Mouse (Mus musculus): ENCODE measurements at regions not wholly inside any gene's neighbourhood (a gene's known extent, or its start where the extent isn't known, plus 50 kb on each side); places are given as distances from the start of the nearest gene placed in this dataset.
"Not testable (repeated sequence)": the region's sequence is repeated elsewhere in the genome, so short reads cannot be mapped to it uniquely, and the experiment has no call there.

DNA sequence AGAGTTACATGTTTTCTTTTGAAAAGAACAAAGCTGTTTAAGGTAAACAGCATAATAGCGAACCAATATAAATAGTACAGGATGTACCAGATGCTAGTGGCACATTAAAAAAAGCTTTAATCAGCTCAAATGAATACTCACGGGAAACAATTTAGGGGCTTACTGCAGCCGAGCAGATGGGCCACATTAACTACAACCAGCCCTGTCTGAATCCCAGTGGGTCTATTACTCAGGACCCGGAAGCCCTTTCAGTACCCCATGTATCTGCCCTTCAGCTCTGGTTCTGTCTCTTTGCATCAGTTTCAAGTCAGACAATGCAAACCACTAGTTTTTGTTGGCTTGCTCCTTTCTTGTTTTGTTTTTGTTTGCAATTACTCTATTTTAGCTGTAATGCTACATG is 210.9 kb upstream of the Crbn start:
- DNase-seq (ENCODE audit: low read depth, low spot score) = no peak

DNA sequence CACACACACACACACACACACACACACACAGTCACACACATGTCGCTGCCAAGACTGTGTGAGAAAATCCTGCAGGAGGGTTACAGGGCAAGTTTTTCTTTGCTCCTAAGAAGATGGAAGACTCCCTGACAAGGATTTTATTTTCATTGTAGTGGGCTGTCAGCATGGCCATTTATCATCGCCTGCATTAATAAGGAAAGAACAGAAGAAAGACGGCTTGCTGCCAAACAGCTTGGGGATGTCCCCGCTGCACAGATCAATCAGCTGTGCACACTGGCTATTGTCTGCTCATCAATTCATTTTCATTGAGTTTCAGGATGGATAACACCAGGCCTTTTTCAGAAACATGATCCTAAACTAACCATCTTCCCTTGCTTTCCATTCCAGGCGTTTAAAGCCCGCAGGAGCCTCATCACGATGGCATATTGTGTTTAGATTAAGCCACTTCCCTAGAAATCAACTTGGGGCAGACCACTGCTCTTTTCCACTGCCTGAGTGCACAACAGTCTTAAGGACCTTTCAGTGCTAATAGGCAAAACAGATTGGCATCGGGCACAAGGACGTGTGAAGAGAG is 213.1 kb upstream of the Crbn start:
- DNase-seq (ENCODE audit: low read depth, low spot score) = no peak

GRCm38 (mm10) chr6:107019126-107019525 is 219.2 kb upstream of the Crbn start:
- DNase-seq (ENCODE audit: low read depth, low spot score) = no peak

- no peak for DNase-seq (ENCODE audit: low read depth, low spot score)
Measured at GRCm38 (mm10) chr6:107045177-107045576, 245.3 kb upstream of the Crbn start.

DNA sequence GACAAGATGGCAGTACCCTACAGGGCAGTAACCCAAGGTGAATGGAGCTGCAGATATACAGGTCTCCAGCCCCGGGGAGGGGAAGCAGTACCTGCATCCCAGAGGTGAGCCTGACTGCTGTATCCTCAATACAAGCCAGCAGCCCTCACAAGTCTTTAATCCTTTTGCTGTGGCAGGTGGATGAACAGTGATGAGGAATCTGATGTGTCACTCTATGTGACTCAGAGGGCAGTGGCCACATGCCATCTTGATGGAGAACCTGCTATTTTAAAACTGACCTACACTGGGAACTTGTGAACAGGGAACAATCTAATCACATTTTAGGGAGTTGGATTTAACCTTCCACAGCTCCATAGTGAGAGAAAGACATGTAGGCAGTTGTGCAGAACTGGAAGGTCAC is 251.7 kb upstream of the Crbn start:
- DNase-seq (ENCODE audit: low read depth, low spot score) = no peak

- no peak for DNase-seq (ENCODE audit: low read depth, low spot score)
Measured at GRCm38 (mm10) chr6:107052180-107052579, 252.3 kb upstream of the Crbn start.

GRCm38 (mm10) chr6:107059001-107059765 is 259.3 kb upstream of the Crbn start:
- DNase-seq (ENCODE audit: low read depth, low spot score) = no peak

DNA sequence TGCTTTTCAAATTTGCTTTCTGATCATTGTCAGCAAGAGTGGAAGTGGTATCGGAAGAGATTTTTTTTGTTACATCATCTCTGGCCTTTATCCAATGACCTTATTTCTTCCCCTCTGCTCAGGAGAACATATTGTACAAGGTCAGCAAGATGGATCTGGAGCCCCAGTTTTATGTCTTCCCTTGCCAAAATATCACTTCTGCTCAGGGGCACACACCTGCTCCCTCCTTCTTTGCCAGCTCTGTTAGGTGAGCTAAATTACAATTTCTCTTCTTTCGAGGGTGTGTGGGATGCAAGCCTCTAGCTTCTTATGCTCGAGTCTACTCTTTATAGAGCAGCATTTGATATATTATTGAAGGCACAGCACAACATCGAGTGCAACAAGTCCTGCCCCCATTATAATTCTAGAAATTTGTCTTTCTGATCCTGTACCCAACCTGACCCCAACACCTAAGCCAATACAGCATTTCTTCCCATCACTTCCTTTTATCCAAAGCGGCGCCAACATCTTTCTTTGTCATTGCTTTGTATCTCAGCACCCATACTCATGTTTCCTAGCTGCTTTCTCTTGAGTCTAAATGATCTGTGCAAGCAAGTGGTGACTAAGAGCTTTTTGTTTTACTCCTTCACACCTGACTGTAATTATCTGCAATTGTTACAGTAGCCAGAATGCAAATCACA is 263.1 kb upstream of the Crbn start:
- no peak for DNase-seq (ENCODE audit: low read depth, low spot score)

DNA sequence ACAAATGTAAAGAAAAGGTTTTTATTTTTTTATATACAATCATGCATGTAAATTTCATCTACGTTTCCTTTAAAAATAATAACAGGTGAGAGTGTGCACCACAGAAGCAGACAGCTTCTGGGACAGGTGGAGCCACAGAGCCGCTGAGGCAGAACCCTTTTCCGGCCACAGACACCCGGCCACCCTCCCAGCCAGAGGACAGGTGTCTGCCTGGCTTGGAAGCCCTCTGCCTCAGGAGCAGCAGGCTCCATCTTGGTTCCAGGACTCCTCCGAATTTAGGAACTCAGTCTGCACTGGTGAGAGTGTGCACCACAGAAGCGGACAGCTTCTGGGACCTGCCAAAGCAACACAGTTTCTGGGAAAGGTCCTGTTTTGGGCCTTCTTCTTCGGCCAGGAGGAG is 270.6 kb upstream of the Crbn start:
- no peak for DNase-seq (ENCODE audit: low read depth, low spot score)

DNA sequence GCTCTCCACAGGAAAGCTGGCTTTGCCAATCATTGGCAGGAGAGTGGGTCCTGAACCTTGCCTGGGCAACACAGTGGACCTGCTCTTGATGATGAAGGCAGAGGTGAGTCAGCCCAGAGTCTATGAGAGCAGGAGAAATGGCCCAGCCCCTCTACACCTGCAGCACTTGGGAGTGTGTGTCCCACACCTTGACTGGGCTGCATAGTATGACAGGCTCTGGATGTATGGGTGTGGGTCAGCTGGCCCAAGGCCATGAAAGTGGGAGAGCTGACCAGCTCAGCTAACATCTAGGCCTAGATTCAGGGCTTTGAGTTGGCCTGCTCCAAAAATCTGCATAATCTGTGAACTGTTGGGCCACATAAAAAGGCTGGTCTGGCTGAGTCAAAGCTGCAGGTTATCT is 292.7 kb upstream of the Crbn start:
- DNase-seq (ENCODE audit: low read depth, low spot score) = no peak

GRCm38 (mm10) chr6:107128716-107129115 is 328.8 kb upstream of the Crbn start:
- no peak for DNase-seq (ENCODE audit: low read depth, low spot score)

DNA sequence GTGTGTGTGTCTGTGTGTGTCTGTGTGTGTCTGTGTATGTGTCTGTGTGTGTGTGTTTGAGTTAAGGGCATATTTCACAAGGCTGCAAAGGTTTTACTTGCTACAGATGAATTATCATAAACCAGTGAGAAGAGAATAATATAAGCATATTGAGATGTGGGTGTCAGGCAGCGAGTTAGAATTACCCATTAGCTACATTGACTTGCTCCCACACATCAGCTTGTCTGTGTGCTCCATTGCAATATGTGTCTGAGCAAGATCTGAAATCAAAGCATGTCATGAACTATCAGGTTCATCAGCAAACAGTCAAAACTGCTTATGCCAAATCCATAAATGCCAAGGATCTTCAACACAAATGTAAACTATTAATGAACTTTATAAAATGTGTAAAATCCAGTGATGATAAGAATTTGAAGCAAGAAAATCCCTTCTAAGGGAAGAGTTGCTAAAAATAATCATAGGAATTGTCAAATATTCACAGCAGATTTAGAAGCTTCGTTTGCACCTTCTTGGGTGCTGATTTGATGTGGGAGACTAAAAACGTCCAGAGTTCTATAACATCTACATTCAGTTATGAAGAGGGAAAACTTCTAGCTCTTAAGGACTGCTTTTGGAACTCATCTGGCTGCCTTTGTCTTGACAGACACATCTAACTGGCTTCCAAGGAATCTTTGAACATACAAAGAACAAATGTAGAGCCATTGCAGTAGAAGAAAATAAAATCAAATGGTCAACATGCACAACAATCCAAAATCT is 361.7 kb upstream of the Lrrn1 start:
- no peak for DNase-seq (ENCODE audit: low read depth, low spot score)

DNA sequence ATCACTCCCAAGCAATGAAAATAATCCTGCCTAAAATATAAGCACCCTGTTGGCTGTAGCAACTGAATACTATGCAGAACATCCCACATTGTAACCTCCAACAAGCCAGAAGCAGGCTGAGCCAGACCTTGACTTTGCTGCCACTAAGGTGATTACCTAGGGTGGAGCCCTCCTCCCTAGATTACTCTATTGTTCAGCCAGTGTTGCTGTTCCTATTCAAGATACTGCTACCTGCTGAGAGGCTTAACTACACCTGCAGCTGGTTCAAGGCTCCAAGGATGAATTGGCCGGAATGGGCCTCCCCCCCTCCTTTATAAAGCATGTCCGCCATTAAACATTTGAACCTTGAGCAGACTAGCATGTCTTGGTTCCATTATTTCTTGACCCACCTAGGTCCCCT is 311.3 kb upstream of the Lrrn1 start:
- DNase-seq (ENCODE audit: low read depth, low spot score) = no peak

- no peak for DNase-seq (ENCODE audit: low read depth, low spot score)
Measured at GRCm38 (mm10) chr6:107218721-107219120, 310.8 kb upstream of the Lrrn1 start.

- no peak for DNase-seq (ENCODE audit: low read depth, low spot score)
Measured at GRCm38 (mm10) chr6:107222602-107223001, 307.0 kb upstream of the Lrrn1 start.

GRCm38 (mm10) chr6:107229843-107230242 is 299.7 kb upstream of the Lrrn1 start:
- not testable (repeated sequence) for DNase-seq (ENCODE audit: low read depth, low spot score)

- DNase-seq (ENCODE audit: low read depth, low spot score) = no peak
Measured at GRCm38 (mm10) chr6:107237692-107238091, 291.9 kb upstream of the Lrrn1 start.

DNA sequence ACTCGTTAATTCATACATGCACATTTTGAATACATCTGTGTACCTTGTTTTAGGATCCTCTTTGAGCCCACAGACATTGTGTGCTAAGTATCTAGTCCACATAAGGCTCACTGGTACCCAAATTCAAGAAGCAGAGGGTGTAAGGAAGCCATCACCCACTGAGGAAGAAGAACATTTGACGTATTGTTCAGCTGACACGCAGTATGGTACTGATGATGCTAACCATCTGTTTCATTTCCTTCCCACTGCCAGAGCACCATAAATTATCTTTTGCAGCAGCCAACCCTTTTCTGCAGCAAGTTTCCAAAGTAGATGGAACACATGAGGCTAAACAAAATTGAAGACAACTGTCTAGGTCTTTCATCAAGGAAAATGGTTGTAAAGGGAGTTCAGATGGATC is 285.6 kb upstream of the Lrrn1 start:
- DNase-seq (ENCODE audit: low read depth, low spot score) = no peak

DNA sequence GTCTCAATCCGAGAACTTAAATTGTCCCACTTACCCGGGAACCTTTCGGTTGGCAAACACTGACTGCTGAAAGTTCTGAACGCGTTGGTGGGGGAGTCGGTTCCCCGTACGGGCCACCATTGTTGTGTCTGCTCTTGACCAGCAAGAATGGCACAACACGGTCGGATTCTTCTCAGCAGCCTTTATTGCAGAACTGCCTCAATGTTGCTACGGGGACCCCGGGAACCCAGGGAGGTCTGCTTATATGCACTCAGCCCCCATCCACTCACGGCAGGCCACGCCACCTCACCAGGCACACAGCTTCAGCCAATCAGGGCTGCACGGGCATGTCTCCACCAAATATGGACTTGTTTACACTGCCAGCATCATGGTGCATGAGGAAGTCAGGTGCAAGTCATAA is 249.2 kb upstream of the Lrrn1 start:
- no peak for DNase-seq (ENCODE audit: low read depth, low spot score)

DNA sequence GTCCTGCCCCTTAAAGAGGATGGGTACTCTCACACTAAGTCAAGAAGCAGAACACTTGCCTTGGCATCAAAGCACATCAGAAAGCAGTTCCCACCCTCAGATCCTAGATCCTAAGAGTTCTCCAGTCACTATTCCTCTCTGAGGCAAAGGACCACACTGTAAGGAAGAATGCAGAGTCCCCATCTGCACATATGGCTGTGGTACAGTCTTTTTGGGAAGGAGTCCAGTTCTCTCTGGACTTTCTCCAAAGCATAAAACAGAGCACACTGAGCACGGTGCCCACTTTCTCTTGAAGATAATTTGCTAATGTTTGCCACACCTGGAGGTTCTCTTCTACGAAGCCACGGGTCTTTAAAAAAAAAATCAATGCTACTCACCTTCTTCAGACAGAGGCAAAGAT is 238.7 kb upstream of the Lrrn1 start:
- no peak for DNase-seq (ENCODE audit: low read depth, low spot score)

- no peak for DNase-seq (ENCODE audit: low read depth, low spot score)
Measured at GRCm38 (mm10) chr6:107303676-107304369, 225.7 kb upstream of the Lrrn1 start.

DNA sequence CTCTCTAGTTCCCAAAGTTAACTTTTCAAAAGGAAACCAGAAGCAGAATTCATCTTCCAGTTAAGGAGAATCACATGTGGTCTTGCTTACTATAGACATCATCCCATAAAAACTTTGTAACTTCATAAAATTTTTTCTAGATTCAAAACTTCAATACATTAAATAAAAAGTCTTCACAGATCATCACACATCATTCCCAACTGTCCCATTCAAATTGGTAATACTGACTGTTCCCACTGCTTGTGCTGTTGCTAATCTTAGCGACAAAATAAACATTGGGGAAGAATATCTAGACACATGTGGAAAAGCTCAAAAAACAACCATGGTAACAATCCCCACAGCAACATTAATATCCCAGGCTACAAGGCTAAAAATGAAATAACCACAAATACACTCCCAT is 210.0 kb upstream of the Lrrn1 start:
- no peak for DNase-seq (ENCODE audit: low read depth, low spot score)

All from 3T3-L1 (cell line).